Mouse (Mus musculus) liver, embryonic 14.5 days (tissue): ENCODE data around the gene Adck1.

Experiments used
- CTCF ChIP-seq: IDR thresholded peaks from 2 replicates; pipeline ENCODE4 v1.5.1; 2016; ENCODE audit warnings: antibody characterized with exemption, low read depth, control low read depth
- EP300 ChIP-seq: IDR thresholded peaks from 2 replicates; pipeline ENCODE4 v1.6.1; 2016; ENCODE audit warnings: antibody characterized with exemption, low read depth

- TF ChIP-seq CTCF (no peak), EP300 (no peak)
These were observed 116.3 kb downstream of the Adck1 start for GRCm38 (mm10) chr12:88476702-88477101.
